Mouse (Mus musculus) kidney, embryonic 14.5 days (tissue): ENCODE measurements around the gene Amt. TPM values are rescaled to one million over a fixed set of nuclear protein-coding genes. Genes with fewer than 3 reads are reported as not detected.

Experiments used
- ATAC-seq: fragments of 200-750 bp; cut with Nextera tagmentation; 2 replicates; pipeline ENCODE4 v1.8.0; 2017; ENCODE audit warnings: moderate number of reproducible peaks, mild to moderate bottlenecking, moderate TSS enrichment, moderate library complexity; ENCODE audit not compliant: low FRiP score, low TSS enrichment
- H3K27ac ChIP-seq: fragments of 300-500 bp; sonication (generic); 2 replicates; pipeline ENCODE4 v1.5.1; 2014; ENCODE audit warnings: low read depth, mild to moderate bottlenecking, low read length, moderate library complexity, mixed read lengths
- H3K27me3 ChIP-seq: fragments of 300-500 bp; sonication (generic); 2 replicates; pipeline ENCODE4 v1.6.1; 2014; ENCODE audit warnings: mild to moderate bottlenecking, low read length; ENCODE audit not compliant: control insufficient read depth, insufficient read depth
- H3K36me3 ChIP-seq: fragments of 300-500 bp; sonication (generic); 2 replicates; pipeline ENCODE4 v1.6.1; 2014; ENCODE audit warnings: low read length, mixed read lengths; ENCODE audit not compliant: control insufficient read depth, insufficient read depth
- H3K4me1 ChIP-seq: fragments of 300-500 bp; sonication (generic); 2 replicates; pipeline ENCODE4 v1.6.1; 2014; ENCODE audit warnings: low read length, mixed read lengths; ENCODE audit not compliant: control insufficient read depth, insufficient read depth
- H3K4me2 ChIP-seq: fragments of 300-500 bp; sonication (generic); replicated peaks from 2 replicates; pipeline ENCODE4 v1.6.1; 2014; ENCODE audit warnings: low read depth, mild to moderate bottlenecking, low read length
- H3K4me3 ChIP-seq: fragments of 300-500 bp; sonication (generic); 2 replicates; pipeline ENCODE4 v1.5.1; 2014; ENCODE audit warnings: mild to moderate bottlenecking, low read length
- H3K9ac ChIP-seq: fragments of 300-500 bp; sonication (generic); 2 replicates; pipeline ENCODE4 v1.6.1; 2014; ENCODE audit warnings: low read depth, mild to moderate bottlenecking, low read length, moderate library complexity
- H3K9me3 ChIP-seq: fragments of 300-500 bp; sonication (generic); 2 replicates; pipeline ENCODE4 v1.6.1; 2016; ENCODE audit warnings: low read length; ENCODE audit not compliant: control insufficient read depth
- WGBS: fragments of 180-500 bp; shearing (Covaris S2); extraction: QIAGEN DNeasy Blood & Tissue Kit; methylation state at CpG from one replicate; pipeline ENCODE4 v1.1.7; 2014; 5-methylcytosine and 5-hydroxymethylcytosine counted together
- polyA plus RNA-seq: library from polyadenylated mRNA; unstranded; fragments of >200 nt; fragmentation: Nextera tagmentation; extraction: Ambion mirVana; gene quantifications from 2 replicates; pipeline ENCODE4 v1.2.1, GENCODE M21; 2014

Gene Amt
- polyA plus RNA-seq, 1 experiment from 2014 or later: 35.1 TPM

DNA sequence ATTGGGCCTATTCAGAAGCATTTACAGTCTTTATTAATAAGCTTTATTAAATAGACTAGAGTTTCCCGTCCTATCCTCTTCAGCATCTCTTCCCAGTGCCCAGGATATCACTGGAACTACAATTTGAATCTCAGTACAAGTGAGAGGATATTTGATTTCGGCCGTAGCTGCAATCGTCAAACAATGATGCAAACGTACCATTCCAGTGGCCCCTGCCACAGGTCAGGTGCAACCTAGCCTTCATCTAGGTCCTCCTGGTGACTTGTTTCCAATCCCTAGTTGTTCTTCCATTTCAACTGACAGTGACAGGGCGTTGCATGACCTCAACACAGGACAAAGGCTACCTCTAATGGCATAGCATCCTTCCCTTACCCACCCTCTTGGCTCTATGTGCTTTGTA is 5.9 kb upstream of the Amt start:
- Histone ChIP-seq H3K27me3 (no peaks in the 10 kb centered on the region), H3K4me3 (peak overlapping the region; percentile 59), H3K27ac (no peak overlapping the region), H3K4me1 (peaks cover 4% of the 10 kb centered on the region), H3K9ac (peak overlapping the region; percentile 56), H3K36me3 (no peaks in the 10 kb centered on the region; the same call in 1 of the 2 replicates), H3K9me3 (no peaks in the 10 kb centered on the region), H3K4me2 (peak overlapping the region; percentile 56)
- ATAC-seq: 0 out of 2 replicates have a peak, but pooled peaks have one; percentile 4
- 57% methylated on average over 6 of the region's 6 CpGs for WGBS

DNA sequence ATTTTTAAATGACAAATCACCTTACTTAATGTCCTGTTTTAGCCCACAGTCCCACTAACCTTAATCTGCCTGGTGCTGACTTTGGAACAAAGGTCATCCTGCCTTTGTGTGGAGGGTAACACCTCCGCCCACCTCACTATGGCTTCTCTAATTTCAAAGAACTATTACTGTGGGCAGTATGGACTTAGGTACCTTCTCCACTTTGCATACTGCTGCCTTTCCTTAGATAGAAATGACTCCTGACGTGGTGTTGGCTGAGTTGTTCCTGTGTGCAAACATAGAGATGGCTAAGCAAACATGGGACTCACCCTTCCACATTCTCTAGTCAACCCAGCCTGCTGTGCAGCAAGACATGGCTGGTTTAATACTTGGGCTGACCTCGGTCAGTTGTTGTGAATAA is 5.2 kb downstream of the Amt start:
- peaks cover 33% of the 10 kb centered on the region for H3K36me3 ChIP-seq
- no peak overlapping the region for H3K27ac ChIP-seq
- no peak for ATAC-seq
- H3K27me3 ChIP-seq: no peaks in the 10 kb centered on the region
- H3K9me3 ChIP-seq: no peaks in the 10 kb centered on the region
- no peak overlapping the region for H3K4me3 ChIP-seq
- H3K9ac ChIP-seq: no peak overlapping the region
- WGBS: 71% methylated on average over 3 of the region's 3 CpGs
- H3K4me2 ChIP-seq: no peak overlapping the region
- peaks cover 6% of the 10 kb centered on the region; the same call in 1 of the 2 replicates for H3K4me1 ChIP-seq

GRCm38 (mm10) chr9:108304716-108305115 is 8.1 kb downstream of the Amt start:
- H3K9me3 ChIP-seq: no peaks in the 10 kb centered on the region
- H3K4me2 ChIP-seq: peak overlapping the region; percentile 60
- H3K27ac ChIP-seq: no peak overlapping the region
- ATAC-seq: no peak
- H3K4me3 ChIP-seq: peak overlapping the region; percentile 76; the same call in 1 of the 2 replicates
- WGBS: 83% methylated on average over 4 of the region's 4 CpGs
- H3K36me3 ChIP-seq: peaks cover 29% of the 10 kb centered on the region
- peaks cover 19% of the 10 kb centered on the region for H3K4me1 ChIP-seq
- no peaks in the 10 kb centered on the region for H3K27me3 ChIP-seq
- H3K9ac ChIP-seq: peak overlapping the region; percentile 77; the same call in 1 of the 2 replicates

DNA sequence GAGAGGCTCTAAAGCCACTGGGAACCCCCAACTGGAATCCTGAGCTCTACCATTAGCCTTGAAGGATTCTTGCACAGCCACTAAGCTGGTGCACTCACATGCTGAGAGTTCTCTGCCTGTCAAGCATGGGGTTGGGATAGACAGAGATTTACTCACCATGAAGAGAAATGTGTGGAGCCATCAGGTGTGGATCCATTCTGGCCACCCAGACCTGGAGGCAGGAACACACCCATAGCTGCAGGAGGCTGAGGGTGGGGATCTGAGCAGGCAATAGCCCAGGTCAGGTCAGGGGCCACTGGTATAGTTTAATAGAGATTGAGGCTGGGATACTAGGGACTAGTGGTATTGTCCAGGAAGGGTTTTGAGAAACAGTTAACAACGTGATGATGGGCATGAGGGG is 8.5 kb downstream of the Amt start:
- 4% methylated on average over 1 of the region's 1 CpGs for WGBS
- Histone ChIP-seq H3K9ac (peak overlapping the region; percentile 77), H3K4me2 (peak overlapping the region; percentile 60), H3K27me3 (no peaks in the 10 kb centered on the region), H3K27ac (peak overlapping the region; percentile 12; the same call in 1 of the 2 replicates), H3K4me3 (peak overlapping the region; percentile 76), H3K36me3 (peaks cover 28% of the 10 kb centered on the region), H3K9me3 (no peaks in the 10 kb centered on the region), H3K4me1 (peaks cover 24% of the 10 kb centered on the region)
- no peak for ATAC-seq

GRCm38 (mm10) chr9:108305629-108306520 is 9.2 kb downstream of the Amt start, which contains the start of the genes Rhoa and Tcta:
TSS of gene Rhoa (plus strand) at chr9:108306129.
TSS of gene Tcta (minus strand) at chr9:108306160.
- peak; percentile 98 for ATAC-seq
- Histone ChIP-seq H3K9ac (peak within 1 kb of the TSS; percentile 95), H3K4me2 (peak within 1 kb of the TSS; percentile 81), H3K27me3 (no peaks in the 10 kb centered on the region), H3K36me3 (peaks cover 25% of the 10 kb centered on the region), H3K4me3 (peak within 1 kb of the TSS; percentile 76), H3K9me3 (no peaks in the 10 kb centered on the region), H3K4me1 (peaks cover 24% of the 10 kb centered on the region), H3K27ac (peak within 1 kb of the TSS; percentile 100)
- WGBS: under 1% methylated on average over 77 of the region's 81 CpGs

DNA sequence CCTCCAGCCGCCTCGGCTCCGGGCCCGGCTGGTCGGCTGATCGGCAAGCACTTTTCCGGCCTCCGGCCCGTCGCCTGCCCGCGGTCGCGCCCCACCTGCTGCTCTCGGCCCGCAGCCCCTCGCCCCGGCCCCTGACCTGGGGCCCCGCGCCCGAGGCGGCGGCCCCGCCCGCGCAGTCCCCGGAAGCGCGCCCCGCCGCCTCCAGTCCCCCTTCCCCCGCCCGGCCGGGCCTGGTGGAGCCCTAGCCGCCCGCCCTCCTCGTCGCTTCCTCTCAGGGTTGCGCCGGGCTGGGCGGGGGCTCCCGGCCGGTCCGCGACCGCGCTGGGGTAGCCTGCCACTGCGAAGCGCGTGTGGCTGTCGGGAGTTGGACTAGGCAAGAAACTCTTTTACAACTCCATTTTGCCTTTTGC is 9.9 kb downstream of the Amt start:
- WGBS: 1% methylated on average over 48 of the region's 51 CpGs
- H3K9ac ChIP-seq: peak overlapping the region; percentile 95
- peak overlapping the region; percentile 100 for H3K27ac ChIP-seq
- H3K36me3 ChIP-seq: peaks cover 20% of the 10 kb centered on the region
- H3K9me3 ChIP-seq: no peaks in the 10 kb centered on the region
- peak overlapping the region; percentile 81 for H3K4me2 ChIP-seq
- ATAC-seq: peak; percentile 85
- H3K4me1 ChIP-seq: peaks cover 24% of the 10 kb centered on the region
- peak overlapping the region; percentile 76 for H3K4me3 ChIP-seq
- no peaks in the 10 kb centered on the region for H3K27me3 ChIP-seq

DNA sequence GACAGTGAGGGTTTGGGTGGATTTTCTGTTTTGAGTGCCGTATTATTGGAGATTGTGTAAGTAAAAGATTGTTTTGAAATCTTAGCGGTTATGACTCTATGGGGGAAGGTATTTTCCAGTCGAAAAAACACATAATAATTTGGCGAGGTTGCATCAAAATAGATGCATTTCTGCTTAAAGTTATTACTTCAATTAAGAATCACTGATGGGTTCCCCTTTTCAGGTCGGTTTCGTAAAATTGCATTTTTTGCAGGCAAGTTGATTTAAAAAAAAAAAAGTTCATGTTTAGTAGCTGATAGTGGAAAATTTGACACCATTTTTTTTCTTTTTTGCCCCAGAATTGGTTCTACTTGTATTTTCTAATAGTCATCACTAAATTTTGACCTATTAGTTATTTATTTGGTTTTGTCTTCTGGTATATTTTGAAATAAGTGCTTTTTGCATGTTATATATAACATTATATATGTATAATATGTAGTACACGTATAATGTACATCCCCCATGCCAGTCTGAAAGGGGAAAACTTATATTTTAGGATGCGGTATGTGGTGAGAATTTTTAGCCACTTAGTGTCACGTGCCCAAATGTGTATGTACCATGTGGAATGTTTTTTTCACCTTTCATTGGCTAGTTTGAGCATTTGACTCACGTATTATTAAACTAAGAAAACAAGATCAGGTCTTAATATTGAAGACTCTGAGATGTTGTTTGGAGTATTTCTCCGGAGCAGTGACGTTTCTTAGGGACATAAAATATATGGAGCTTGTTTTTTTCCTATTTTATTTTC is 10.6 kb downstream of the Amt start:
- peak overlapping the region; percentile 76 for H3K4me3 ChIP-seq
- H3K27me3 ChIP-seq: no peaks in the 10 kb centered on the region
- peak overlapping the region; percentile 100; the same call in 1 of the 2 replicates for H3K27ac ChIP-seq
- ATAC-seq: no peak
- peak overlapping the region; percentile 81 for H3K4me2 ChIP-seq
- no peaks in the 10 kb centered on the region for H3K9me3 ChIP-seq
- peaks cover 24% of the 10 kb centered on the region for H3K4me1 ChIP-seq
- peaks cover 18% of the 10 kb centered on the region for H3K36me3 ChIP-seq
- WGBS: 8% methylated on average over 12 of the region's 12 CpGs
- peak overlapping the region; percentile 95 for H3K9ac ChIP-seq

- Histone ChIP-seq H3K9me3 (no peaks in the 10 kb centered on the region), H3K36me3 (peaks cover 9% of the 10 kb centered on the region), H3K27ac (no peak overlapping the region), H3K9ac (peak overlapping the region; percentile 56; the same call in 1 of the 2 replicates), H3K4me1 (peaks cover 24% of the 10 kb centered on the region), H3K27me3 (no peaks in the 10 kb centered on the region), H3K4me3 (peak overlapping the region; percentile 76), H3K4me2 (peak overlapping the region; percentile 81)
- ATAC-seq: no peak
- 56% methylated on average over 2 of the region's 2 CpGs for WGBS
Observed at GRCm38 (mm10) chr9:108308141-108308540, 11.5 kb downstream of the Amt start.
